Mouse (Mus musculus): Measurements from ENCODE around the gene Tbx19.

Tbx19 gene

GRCm38 (mm10) chr1:165184178-165184577 is 23.6 kb upstream of the Tbx19 start:
- peak; percentile 74 for DNase-seq (ENCODE audit: low spot score)

GRCm38 (mm10) chr1:165183400-165183799 is 22.8 kb upstream of the Tbx19 start:
- DNase-seq (ENCODE audit: low spot score) = peak; percentile 39

GRCm38 (mm10) chr1:165179321-165179720 is 18.7 kb upstream of the Tbx19 start:
- no peak for DNase-seq (ENCODE audit: low spot score)

GRCm38 (mm10) chr1:165178075-165178474 is 17.5 kb upstream of the Tbx19 start:
- DNase-seq (ENCODE audit: low spot score) = no peak

- no peak for DNase-seq (ENCODE audit: low spot score)
These were observed 13.6 kb upstream of the Tbx19 start for GRCm38 (mm10) chr1:165174059-165174616.

GRCm38 (mm10) chr1:165171277-165171676 is 10.7 kb upstream of the Tbx19 start:
- DNase-seq (ENCODE audit: low spot score) = no peak

GRCm38 (mm10) chr1:165170157-165170556 is 9.6 kb upstream of the Tbx19 start:
- no peak for DNase-seq (ENCODE audit: low spot score)

GRCm38 (mm10) chr1:165169462-165169861 is 8.9 kb upstream of the Tbx19 start:
- no peak for DNase-seq (ENCODE audit: low spot score)

GRCm38 (mm10) chr1:165164920-165165319 is 4.3 kb upstream of the Tbx19 start:
- no peak for DNase-seq (ENCODE audit: low spot score)

- no peak for DNase-seq (ENCODE audit: low spot score)
These were observed 1.7 kb downstream of the Tbx19 start for GRCm38 (mm10) chr1:165158841-165159240.

GRCm38 (mm10) chr1:165154162-165154561 is 6.4 kb downstream of the Tbx19 start:
- no peak for DNase-seq (ENCODE audit: low spot score)

GRCm38 (mm10) chr1:165151216-165151615 is 9.4 kb downstream of the Tbx19 start:
- DNase-seq (ENCODE audit: low spot score) = no peak

- no peak for DNase-seq (ENCODE audit: low spot score)
These were observed 18.1 kb downstream of the Tbx19 start for GRCm38 (mm10) chr1:165142343-165142916.

- no peak for DNase-seq (ENCODE audit: low spot score)
These were observed 20.3 kb downstream of the Tbx19 start for GRCm38 (mm10) chr1:165140227-165140626.

GRCm38 (mm10) chr1:165133858-165134257 is 26.7 kb downstream of the Tbx19 start:
- no peak for DNase-seq (ENCODE audit: low spot score)

- no peak for DNase-seq (ENCODE audit: low spot score)
These were observed 27.3 kb downstream of the Tbx19 start for GRCm38 (mm10) chr1:165133279-165133678.

GRCm38 (mm10) chr1:165132187-165132877 is 28.2 kb downstream of the Tbx19 start:
- DNase-seq (ENCODE audit: low spot score) = peak; percentile 35

GRCm38 (mm10) chr1:165129573-165129972 is 31.0 kb downstream of the Tbx19 start:
- DNase-seq (ENCODE audit: low spot score) = no peak

GRCm38 (mm10) chr1:165121096-165121495 is 39.5 kb downstream of the Tbx19 start:
- DNase-seq (ENCODE audit: low spot score) = no peak

- DNase-seq (ENCODE audit: low spot score) = peak; percentile 70
These were observed 40.1 kb downstream of the Tbx19 start for GRCm38 (mm10) chr1:165120349-165120898.

- no peak for DNase-seq (ENCODE audit: low spot score)
These were observed 40.8 kb downstream of the Tbx19 start for GRCm38 (mm10) chr1:165119760-165120159.

GRCm38 (mm10) chr1:165119011-165119726 is 41.4 kb downstream of the Tbx19 start:
- DNase-seq (ENCODE audit: low spot score) = no peak

All from yolk sac, embryonic 10.5 days (tissue).